Mouse (Mus musculus) c-Kit-negative CD71-positive TER-119-positive erythroid progenitor cells, embryonic 14.5 days (primary cell): Measurements from ENCODE around the gene Chn2.

Source experiments
- DNase-seq: peaks from one replicate; pipeline ENCODE4 v3.0.0-alpha.2; 2013; ENCODE audit warnings: low read depth, low spot score

Chn2 gene

DNA sequence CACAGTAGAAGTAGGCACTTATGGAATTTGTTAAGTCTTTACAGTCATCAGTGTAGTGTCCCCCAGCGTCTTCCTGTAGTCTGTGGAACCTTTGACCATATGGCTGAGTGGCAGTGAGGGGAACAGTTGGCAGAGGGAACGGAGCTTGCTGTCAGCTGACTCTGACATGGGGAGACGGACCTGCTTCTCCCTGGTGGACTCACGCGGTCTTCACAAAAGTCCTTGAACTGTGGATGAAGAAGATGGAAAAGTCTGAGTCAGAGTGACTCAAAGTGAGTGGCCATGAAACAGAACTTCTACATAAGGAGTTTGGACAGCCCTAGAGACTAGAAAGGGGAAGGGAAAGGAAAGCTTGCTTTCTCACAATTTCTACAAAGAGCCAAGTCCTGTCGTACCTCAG lies 36.1 kb downstream of the Chn2 start:
- DNase-seq: no peak

DNA sequence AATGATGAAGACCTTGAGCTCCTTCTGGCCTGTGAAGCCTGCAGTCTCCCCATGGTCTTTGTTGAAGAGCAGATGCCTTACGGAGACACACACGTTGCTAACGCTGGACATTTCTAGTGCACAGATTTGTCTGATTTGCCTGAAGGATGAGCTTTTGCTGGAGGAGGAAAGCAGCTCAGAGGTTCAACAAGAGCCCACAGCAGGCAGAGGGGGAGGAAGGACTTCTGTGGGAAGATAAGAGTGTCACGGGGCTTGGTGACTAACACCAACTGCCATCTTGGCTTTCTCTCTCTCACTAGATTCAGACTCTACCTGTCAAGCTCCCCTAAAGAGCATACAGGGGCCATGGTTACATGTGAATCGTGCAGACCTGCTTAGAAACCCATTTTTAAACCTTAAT lies 37.3 kb downstream of the Chn2 start:
- no peak for DNase-seq

DNA sequence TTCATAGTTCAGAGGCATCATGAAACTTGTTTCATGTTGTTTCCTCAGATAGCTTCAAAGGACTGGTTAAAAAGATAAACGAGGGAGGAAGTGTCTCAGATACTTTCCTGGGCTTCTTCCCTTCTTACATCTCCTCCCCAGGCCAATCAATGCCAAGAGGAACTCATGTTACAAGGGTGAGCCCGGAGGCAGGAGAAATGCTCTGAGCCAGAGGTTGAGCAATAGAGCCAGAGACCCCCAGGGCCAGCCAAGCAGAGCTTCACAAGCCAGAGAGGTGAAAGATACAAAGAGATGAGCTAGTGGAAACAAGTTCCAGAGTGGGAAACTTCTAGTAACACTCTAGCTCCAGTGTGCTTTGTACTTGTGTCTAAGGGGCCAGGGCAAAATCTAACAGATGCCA lies 38.9 kb downstream of the Chn2 start:
- DNase-seq: no peak

GRCm38 (mm10) chr6:54079881-54080280 lies 40.5 kb downstream of the Chn2 start:
- no peak for DNase-seq

GRCm38 (mm10) chr6:54080518-54081285 lies 41.3 kb downstream of the Chn2 start:
- DNase-seq: no peak

- DNase-seq: no peak
Observed at GRCm38 (mm10) chr6:54082576-54082975, 43.2 kb downstream of the Chn2 start.

- no peak for DNase-seq
Observed at GRCm38 (mm10) chr6:54084046-54084445, 44.7 kb downstream of the Chn2 start.

DNA sequence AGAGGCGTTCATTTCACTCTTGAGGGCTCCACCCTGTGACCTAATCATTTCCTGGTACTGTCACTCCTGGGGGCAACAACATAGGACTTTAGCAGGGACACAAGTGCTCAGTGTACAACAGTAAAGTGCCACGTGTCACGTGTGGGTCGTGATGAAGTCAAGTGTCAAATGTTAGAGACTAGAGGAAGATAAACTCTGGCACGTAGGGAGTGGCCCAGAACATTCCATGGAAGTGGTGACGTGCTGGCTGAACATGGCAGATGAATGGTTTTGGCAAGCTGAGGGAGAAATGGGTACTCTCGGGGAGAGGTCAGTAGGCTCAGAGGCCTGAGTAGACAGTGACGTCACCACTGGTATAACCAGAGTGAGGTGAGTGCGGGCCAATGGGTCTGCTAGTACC lies 45.7 kb downstream of the Chn2 start:
- no peak for DNase-seq

DNA sequence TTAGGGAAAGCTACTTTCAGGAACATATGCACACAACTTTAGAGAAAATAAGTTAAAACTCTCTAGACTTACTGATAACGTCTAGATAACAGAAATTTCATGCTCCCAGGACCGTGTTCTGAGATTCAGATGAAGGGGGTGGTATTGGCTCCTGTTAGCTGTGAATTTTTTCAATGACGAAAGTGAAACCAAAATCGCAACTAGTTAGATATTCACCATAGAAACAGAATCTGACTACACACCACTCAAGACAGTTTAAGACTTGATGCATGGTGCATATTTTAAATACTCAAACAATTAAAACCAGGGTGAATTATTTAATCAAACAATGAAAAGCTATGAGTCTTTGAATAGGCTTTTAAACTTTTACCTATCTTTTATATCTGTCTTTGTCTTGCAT lies 48.8 kb downstream of the Chn2 start:
- DNase-seq: no peak

GRCm38 (mm10) chr6:54090822-54091221 lies 51.5 kb downstream of the Chn2 start:
- no peak for DNase-seq

DNA sequence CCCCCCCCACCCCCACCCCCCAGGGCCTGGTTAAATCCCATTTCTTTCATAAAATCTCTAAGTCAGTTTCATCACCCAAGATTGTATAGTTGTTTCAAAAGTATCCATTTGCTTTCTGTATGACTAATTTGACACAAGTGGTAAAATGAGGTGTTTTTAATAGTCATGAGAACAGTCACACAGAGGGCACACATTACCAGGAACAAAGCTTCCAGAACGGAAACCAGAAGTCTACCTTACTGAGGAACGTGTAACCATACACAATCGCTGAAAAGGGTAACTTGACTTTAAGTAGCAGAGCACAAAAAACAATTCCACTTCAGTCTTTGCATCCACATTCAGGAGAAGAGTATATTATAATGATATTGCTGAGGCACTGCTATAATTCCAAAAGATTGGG lies 53.6 kb downstream of the Chn2 start:
- no peak for DNase-seq

- no peak for DNase-seq
Observed at GRCm38 (mm10) chr6:54096147-54096761, 56.9 kb downstream of the Chn2 start.

- no peak for DNase-seq
Observed at GRCm38 (mm10) chr6:54096836-54097235, 57.5 kb downstream of the Chn2 start.

- DNase-seq: no peak
Observed at GRCm38 (mm10) chr6:54098339-54098738, 59.0 kb downstream of the Chn2 start.

DNA sequence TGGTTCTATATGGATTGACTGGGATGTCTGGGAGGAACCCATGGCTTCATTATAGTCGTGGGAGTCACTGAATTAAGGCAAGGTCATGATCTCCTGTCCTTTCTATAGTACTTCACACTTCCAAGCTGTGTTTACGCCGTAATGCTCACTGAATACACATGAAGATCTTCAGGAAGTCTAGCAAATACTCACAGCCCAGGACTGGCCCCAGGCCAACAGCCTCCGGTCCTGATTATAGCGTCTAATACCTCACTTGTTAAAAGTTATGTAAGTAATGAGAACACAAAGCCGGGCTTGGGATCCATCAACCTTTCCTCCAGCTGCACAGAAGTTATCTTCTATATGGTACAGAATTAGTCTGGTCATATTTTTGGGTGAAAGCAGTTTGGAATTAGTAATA lies 60.3 kb downstream of the Chn2 start:
- no peak for DNase-seq

DNA sequence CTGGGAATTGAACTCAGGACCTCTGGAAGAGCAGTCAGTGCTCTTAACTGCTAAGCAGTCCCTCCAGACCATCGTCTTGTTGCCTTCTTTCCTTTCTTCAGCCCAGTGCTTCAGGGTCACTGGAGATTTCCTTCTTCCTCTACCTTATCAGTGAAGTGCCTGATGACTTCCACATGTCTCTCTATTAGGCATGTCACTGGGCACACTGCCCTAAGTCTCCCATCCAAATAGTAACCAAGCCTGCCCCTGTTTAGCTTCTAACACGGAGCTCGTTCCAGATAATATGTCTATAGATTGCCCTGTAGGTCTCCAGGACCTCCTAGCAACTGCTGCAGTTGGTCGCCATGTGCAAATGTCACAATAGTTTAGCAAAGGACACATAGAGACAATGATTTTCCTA lies 62.9 kb downstream of the Chn2 start:
- no peak for DNase-seq

- DNase-seq: no peak
Observed at GRCm38 (mm10) chr6:54103276-54103975, 64.1 kb downstream of the Chn2 start.

DNA sequence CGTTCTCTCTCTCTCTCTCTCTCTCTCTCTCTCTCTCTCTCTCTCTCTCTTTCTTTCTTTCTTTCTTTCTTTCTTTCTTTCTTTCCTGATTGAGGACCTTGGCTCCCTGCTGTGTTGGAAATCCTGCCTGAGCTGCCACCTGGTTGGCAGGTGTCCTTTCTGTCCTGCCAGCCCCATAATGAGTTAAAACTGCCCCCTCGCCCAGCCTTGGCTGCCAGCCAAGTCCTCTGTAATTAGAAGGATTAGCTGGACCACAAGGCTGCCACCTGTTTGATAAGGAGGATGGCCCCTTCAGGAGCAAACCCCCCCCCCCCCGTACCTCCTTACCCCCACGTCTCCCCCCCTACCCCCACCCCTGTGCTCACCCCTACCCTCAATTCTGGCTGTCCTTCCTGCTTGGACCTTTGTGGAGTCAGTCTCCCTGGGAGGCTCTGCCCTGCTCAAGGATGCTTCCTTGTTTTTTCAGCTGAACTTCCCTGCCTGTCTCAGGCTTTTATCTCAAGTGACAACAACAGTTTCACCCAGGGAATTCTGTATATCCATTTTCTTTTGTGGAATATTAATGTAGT lies 72.1 kb downstream of the Chn2 start:
- DNase-seq: no peak

- DNase-seq: no peak
Observed at GRCm38 (mm10) chr6:54113338-54113737, 74.0 kb downstream of the Chn2 start.

GRCm38 (mm10) chr6:54114412-54114811 lies 75.1 kb downstream of the Chn2 start:
- no peak for DNase-seq

DNA sequence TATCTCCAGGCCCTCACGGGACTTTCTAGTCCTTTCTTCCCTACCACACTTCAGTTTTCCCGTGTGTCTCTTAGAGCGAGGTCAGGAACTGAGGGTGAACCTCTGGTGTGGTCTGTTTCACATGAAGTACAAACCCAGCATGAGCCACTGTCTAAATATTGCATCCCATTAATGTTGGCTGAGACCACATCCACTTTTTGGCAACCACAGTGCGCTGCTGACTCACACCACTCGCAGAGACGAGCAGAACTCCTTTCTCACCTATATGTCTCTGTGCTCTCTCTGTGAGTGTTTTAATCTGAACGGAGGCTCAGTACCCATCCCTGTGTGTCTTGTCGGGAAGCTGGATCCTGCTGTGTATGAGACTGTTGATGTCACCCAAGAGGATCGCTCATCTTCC lies 76.9 kb downstream of the Chn2 start:
- DNase-seq: no peak

GRCm38 (mm10) chr6:54117001-54117591 lies 77.7 kb downstream of the Chn2 start:
- no peak for DNase-seq
